Mouse (Mus musculus) bone marrow, adult 2 months (tissue): ENCODE data around the gene Rp2. TPM values are rescaled to one million over a fixed set of nuclear protein-coding genes. Genes with fewer than 3 reads are reported as not detected.
A peak's percentile ranks its signal among the peaks of the same experiment; 100 is the strongest.

ENCODE experiments used
- H3K27ac ChIP-seq: fragments of 200-500 bp; 2 replicates; pipeline ENCODE4 v1.5.1; 2012; ENCODE audit warnings: low read depth, mild to moderate bottlenecking, control low read depth, inconsistent platforms, low read length; ENCODE audit not compliant: control insufficient read depth, poor library complexity, insufficient read depth
- H3K4me1 ChIP-seq: fragments of 200-500 bp; 2 replicates; pipeline ENCODE4 v1.6.1; 2011; ENCODE audit warnings: low read length; ENCODE audit not compliant: control insufficient read depth, insufficient read depth
- H3K4me3 ChIP-seq: fragments of 200-500 bp; replicated peaks from 2 replicates; pipeline ENCODE3; 2011; ENCODE audit warnings: mild to moderate bottlenecking, low read depth, low read length, control low read depth; ENCODE audit not compliant: control insufficient read depth
- CTCF ChIP-seq: fragments of 200-500 bp; IDR thresholded peaks from 2 replicates; pipeline ENCODE4 v1.5.1; 2011; ENCODE audit warnings: low read length, control low read depth; ENCODE audit not compliant: control insufficient read depth, insufficient read depth
- POLR2A ChIP-seq: fragments of 200-500 bp; IDR thresholded peaks from 2 replicates; pipeline ENCODE4 v1.6.1; 2011; ENCODE audit warnings: low read depth, mild to moderate bottlenecking, control low read depth, low read length, borderline replicate concordance; ENCODE audit not compliant: control insufficient read depth
- WGBS: fragments of 180-500 bp; shearing (Covaris S2); methylation state at CpG from one replicate; pipeline ENCODE4 v1.1.7; 2018; 5-methylcytosine and 5-hydroxymethylcytosine counted together
- polyA plus RNA-seq: library from polyadenylated mRNA; stranded (reverse); fragments of >200 nt; gene quantifications from 2 replicates; pipeline ENCODE4 v1.2.4, GENCODE M21; 2011; ENCODE audit warnings: low replicate concordance; ENCODE audit not compliant: missing spikeins, insufficient read depth, insufficient read length

The Rp2 gene
- polyA plus RNA-seq, 1 experiment = 12.7 TPM

DNA sequence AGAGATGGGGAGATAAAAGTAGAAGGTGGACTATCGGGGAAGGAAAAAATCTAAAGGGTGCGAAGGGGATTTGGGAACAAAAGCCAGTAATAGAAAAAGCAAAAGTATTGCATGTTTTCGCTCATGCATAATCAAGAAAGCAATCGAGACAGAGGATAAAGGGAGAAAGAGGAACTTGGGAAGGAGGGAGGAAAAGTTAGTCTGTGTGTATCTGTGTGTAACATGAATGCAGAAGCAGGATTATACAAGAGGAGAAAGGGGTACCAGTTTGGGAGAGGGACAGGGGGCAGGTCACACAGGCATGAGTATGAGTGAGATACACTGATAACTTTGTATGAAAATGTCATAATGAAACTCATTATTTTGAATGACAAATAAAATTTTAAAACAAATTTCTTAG lies 47.1 kb downstream of the Rp2 start:
- H3K4me3 ChIP-seq = no peak overlapping the region
- no peak overlapping the region for H3K27ac ChIP-seq
- H3K4me1 ChIP-seq = no peaks in the 10 kb centered on the region
- TF ChIP-seq POLR2A (no peak), CTCF (no peak)
- 59% methylated on average over 4 of the region's 4 CpGs for WGBS

DNA sequence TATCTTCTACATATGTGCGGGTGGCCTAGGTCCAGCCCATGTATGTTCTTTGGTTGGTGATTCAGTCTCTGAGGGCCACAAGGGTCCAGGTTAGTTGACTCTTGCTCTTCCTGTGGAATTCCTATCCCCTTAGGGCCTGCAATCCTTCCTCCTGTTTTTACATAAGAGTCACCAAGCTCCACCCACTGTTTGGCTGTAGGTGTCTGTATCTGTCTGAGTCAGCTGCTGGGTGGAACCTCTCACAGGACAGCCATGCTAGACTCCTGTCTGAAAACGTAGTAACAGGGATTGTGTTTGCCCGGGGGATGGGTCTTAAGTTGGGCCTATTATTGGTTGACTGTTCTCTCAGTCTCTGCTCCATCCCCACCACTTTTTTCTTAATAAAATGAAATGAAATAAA lies 47.9 kb downstream of the Rp2 start:
- Histone ChIP-seq H3K27ac (no peak overlapping the region), H3K4me3 (no peak overlapping the region), H3K4me1 (no peaks in the 10 kb centered on the region)
- WGBS = 79% methylated on average over 3 of the region's 3 CpGs
- TF ChIP-seq POLR2A = no peak
- no peak for TF ChIP-seq CTCF

DNA sequence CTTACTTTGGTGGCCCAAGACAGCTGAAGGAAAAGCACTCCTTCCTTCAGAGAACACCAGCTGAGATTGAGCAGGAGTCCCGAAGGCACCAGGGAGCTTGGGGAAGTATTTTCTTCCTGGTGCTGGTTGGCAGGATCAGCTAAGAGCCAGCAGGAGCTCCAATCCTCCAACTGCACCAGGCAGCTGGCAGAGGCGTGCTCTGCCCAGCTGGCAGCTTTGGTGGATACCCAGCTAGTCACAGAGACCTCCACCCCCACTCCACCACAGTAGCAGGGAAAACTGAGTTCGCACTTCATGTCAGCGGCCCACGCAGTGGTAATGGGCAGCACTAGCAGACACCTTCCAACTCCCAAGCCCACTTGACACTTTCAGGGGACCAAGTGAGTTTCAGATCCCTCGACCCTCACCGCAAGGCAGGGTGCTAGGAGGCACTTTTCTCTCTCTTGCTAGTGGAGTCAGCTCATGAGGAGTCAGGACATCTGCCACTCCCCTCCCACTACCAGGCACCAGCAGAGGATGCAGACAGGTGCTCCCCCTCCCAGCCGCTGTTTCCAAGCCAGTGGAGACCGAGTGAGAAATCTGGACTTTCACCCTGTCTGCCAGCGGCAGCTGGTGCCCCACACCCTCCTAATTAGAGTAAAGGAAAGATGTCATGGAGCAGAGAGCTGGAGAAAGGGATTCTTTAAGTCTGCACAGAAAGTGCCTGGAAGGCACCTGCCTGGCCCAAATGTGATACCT lies 50.8 kb downstream of the Rp2 start:
- 84% methylated on average over 10 of the region's 10 CpGs for WGBS
- TF ChIP-seq POLR2A = no peak
- TF ChIP-seq CTCF = no peak
- Histone ChIP-seq H3K27ac (no peak overlapping the region), H3K4me3 (no peak overlapping the region), H3K4me1 (no peaks in the 10 kb centered on the region)

DNA sequence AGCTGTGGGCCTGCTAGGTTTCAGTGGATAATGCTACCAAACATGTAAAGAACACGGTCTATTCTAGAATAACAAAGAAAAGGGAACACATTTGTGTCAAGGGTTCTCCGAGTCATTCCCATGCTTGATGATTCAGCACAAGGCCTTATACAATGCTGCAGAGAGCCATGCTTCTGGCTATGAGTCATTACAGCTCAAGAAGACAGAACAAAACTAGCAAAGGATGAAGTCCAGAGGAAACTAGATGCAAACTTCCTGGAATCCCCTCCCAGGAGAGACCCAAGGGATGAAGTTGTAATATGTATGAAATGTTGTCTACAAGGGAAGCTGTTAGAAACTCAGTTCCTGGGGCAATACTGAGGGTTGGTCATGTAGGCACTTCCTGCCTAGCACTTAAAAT lies 54.2 kb downstream of the Rp2 start:
- Histone ChIP-seq H3K4me1 (no peaks in the 10 kb centered on the region), H3K4me3 (no peak overlapping the region), H3K27ac (no peak overlapping the region)
- 56% methylated on average over 2 of the region's 2 CpGs for WGBS
- TF ChIP-seq POLR2A (no peak), CTCF (no peak)

DNA sequence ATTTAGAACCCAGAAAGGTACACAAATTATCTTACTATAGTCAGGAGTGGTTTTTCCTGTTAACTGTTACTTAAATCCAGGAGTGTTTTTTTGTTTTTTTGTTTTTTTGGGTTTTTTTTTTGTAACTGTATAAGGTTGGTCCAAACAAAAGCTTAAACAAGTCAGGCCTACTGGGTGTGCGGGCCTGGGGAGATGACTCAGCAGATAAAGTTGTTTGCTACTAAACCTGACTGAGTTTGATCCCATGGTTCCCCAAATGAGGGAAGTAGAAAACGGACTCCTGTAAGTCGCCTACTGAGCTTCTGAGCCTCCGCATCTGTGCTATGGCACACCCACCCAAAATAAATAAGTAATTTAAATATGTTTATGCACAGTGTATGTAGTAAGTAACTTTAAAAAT lies 55.3 kb downstream of the Rp2 start:
- WGBS = 58% methylated on average over 4 of the region's 4 CpGs

DNA sequence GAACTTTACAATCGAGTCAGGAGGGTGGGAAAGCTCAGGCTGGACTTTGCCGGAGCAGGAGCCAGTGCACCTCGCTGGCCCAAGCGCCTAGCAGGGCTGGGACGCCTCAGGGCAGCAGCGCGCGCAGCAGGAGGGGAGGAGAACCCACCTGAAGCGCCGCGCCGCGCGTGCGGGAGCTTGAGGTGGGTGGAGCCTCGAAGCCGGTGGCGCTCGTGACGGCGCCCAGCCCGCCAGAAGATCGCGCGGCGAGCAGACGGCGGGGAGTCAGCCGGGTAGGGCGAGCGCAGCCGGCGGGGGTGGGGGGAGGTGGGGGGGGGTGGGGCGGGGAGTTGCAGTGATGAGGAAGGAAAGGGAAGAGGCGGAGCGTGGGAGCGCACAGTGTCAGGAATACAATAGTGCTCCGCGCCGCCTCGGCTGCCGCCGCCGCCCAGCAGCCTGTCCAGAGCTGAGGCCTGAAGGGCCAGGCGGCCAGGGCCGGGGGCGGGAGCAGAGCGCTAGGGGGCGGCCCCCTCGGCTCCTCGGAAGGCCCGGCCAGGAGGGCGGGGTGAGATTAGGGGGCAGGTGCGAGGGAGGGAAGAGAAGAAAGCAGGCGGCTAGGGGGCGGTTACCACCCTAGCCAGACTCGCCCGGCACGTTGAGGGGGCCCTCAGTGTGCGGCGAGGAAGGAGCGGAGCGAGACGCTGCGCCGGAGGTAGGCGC lies 61.0 kb downstream of the Rp2 start, which contains the start of gene Jade3:
Jade3 (plus strand) TSS at position 549 of the 699 bp plus-strand sequence.
- TF ChIP-seq CTCF (no peak), POLR2A (peak; percentile 76; the same call in 1 of the 2 replicates)
- H3K4me1 ChIP-seq = no peaks in the 10 kb centered on the region
- peak within 1 kb of the TSS; percentile 86 for H3K4me3 ChIP-seq
- WGBS = 16% methylated on average over 43 of the region's 67 CpGs
- peak within 1 kb of the TSS; percentile 76 for H3K27ac ChIP-seq

More for the DNA sequence above, 55.3 kb downstream of the Rp2 start:
- Histone ChIP-seq H3K4me1 (no peaks in the 10 kb centered on the region), H3K4me3 (no peak overlapping the region), H3K27ac (no peak overlapping the region)
- TF ChIP-seq POLR2A (no peak), CTCF (no peak)

DNA sequence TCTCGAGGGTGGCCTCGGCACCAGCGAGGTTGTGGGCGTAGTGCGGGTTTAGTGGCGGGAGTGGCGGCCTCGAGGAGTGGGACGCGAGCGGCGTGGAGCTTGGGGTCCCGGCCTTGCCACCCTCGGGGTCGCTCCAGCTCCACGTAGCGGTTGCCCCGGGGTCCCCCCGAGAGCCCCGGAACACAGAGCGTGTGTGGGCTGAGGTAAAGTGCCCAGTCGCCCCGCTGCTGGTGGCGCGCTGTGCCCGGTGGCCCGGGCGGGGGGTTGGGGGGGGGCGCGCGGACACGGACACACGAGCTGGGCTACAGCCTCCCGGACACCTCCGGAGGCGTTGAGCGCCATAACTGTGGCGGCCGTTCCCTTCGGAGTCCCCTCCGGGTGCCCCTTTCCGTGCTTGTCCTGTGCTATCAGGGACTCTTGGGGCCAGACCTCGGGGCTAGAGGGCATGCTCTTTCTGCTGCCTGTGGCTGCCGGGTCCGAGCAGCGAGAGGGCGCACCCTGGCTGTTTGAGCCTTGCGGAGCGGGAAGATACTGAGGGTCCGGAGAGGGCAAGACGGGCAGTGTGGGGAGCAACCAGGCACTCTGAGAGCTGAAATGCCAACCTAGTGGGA lies 61.7 kb downstream of the Rp2 start:
- WGBS = 10% methylated on average over 36 of the region's 51 CpGs
- no peaks in the 10 kb centered on the region for H3K4me1 ChIP-seq
- H3K27ac ChIP-seq = peak overlapping the region; percentile 76
- peak overlapping the region; percentile 86 for H3K4me3 ChIP-seq
- TF ChIP-seq CTCF (peak; percentile 11; the same call in 1 of the 2 replicates), POLR2A (no peak)

Other genes with a start within 250 kb of the Rp2 start
- 0.75 and 2.3 TPM in 2 replicates for gene Slc9a7, start 72.7 kb upstream of the Rp2 start, polyA plus RNA-seq
- 1.9 and 4.0 TPM in 2 replicates for gene Jade3, start 61.2 kb downstream of the Rp2 start, polyA plus RNA-seq
- gene Rgn, start 185.3 kb downstream of the Rp2 start, polyA plus RNA-seq = 1.0 and 4.7 TPM in 2 replicates